Mouse (Mus musculus) left cerebral cortex, adult 18-20 months (tissue): ENCODE results near the gene Fbxo3. TPM values are rescaled to one million over a fixed set of nuclear protein-coding genes. Genes with fewer than 3 reads are reported as not detected.
"Not testable (repeated sequence)": the region's sequence is repeated elsewhere in the genome, so short reads cannot be mapped to it uniquely, and the experiment has no call there.

Source experiments
- DNase-seq, 2 experiments: peaks; one replicate each; pipeline ENCODE4 v3.0.0; 2021 to 2022; ENCODE audit warnings: low spot score in 2 of 2, mixed read lengths in 1 of 2
- total RNA-seq, 2 experiments: library from RNA; stranded (reverse); gene quantifications; 2 replicates each; pipeline ENCODE4 v1.2.3; 2021

Gene Fbxo3
- total RNA-seq, 2 experiments from 2014 or later, result 58.5 to 59.6 TPM

GRCm38 (mm10) chr2:104035595-104035994, 8.1 kb downstream of the Fbxo3 start:
- DNase-seq, result no peak

GRCm38 (mm10) chr2:104036316-104036715, 8.8 kb downstream of the Fbxo3 start:
- no peak for DNase-seq

DNA sequence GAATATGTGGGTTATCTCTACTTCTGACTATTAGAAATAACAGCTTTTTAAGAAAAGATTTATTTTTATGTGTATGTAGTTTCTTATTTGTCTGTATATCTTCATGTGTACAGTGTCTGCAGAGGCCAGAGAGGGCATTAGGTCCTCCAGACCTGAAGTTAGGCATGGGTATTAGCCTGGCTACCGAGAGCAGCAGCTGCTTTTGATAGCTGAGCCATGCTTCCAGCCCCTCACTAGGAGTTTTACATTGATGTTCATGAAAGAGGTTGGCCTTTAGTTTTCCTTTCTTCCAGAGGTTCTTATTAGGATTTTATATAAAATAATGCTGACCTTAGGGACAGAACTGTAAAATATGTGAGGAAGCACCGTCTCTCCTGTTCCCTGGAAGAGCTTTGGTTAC, 10.7 kb downstream of the Fbxo3 start:
- DNase-seq, result no peak

DNA sequence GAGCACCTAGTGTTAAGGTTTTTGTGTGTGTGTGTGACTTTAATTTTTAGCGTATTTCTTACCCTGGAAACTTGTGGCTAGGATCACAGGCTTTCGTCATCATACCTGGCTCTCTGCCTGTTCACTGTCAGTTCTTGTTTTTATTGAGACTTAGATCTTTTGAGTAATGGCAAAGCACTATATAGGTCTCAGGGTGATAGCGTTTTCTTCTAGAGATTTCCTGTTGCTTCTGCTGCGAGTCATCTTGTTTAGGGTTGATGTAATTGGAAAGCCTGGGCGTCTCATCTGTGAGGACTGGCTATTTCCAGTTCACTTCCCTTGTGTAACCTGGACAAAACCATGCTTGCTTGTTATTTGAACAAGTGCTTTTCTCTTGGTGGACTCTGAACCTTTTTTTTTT, 14.1 kb downstream of the Fbxo3 start:
- no peak for DNase-seq

DNA sequence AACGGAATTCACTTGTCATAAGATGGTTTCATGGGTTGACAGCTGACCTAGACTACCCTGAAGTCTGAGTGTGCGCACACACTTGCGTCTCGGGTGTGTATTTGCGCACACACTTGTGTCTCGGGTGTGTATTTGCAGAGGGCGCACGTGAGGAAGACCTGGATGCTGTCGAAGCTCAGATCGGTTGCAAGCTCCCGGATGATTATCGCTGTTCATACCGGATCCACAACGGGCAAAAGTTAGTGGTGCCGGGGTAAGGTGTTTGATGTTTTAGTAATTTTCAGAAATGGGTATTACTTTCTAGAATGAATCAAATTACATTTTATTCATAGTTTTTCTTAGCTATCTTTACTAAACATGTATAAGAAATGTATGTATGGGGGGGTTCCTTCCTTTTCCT, 15.2 kb downstream of the Fbxo3 start:
- DNase-seq, result no peak

GRCm38 (mm10) chr2:104043624-104044478, 16.3 kb downstream of the Fbxo3 start:
- DNase-seq, result no peak

DNA sequence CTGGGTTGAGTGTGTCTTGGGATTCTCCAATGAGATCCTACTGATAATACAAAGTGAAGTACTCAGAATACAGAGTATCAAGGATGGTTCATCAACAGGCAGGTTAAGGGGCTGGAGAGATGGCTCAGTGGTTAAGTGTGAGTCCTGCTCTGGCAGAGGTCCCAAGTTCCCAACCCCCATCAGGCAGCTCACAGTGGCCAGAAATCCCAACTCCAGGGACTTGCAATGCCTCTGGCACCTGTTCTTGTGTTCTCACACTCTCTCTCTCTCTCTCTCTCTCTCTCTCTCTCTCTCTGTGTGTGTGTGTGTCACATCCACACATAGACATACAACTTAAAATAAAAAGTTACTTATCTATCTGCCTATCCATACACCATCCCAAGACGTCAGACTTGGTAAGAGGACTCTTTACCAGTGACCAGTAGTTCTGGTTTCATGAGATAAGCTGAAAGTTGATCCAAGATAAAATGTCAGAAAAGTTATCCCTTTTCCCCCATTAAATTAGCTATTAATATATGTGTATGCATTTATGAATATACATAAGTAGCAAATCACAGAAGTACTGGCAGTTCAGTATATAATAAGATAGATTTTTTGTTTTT, 17.1 kb downstream of the Fbxo3 start:
- no peak for DNase-seq

GRCm38 (mm10) chr2:104058381-104058780, 30.9 kb downstream of the Fbxo3 start:
- no peak for DNase-seq

GRCm38 (mm10) chr2:104058954-104059353, 31.4 kb downstream of the Fbxo3 start:
- DNase-seq, result no peak

DNA sequence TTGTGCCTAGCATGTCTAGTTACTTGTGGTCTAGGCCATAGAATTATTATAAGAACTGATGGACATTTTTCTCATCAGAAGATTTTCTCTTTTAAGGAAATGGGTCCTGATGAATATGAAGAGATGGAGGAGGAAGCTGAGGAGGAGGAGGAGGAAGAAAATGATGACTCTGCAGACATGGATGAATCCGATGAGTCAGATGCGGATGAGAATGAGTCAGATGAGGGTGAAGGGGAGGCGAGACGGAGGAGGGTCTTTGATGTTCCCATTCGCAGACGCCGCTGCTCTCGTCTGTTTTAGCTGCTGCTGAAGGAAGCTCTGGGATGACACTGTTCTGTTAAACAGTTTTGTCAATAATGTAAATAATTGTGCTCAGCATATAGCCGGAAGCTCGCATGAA, 32.3 kb downstream of the Fbxo3 start:
- DNase-seq, result peak; percentile 25 to 35

- no peak for DNase-seq
These were observed 33.5 kb downstream of the Fbxo3 start for GRCm38 (mm10) chr2:104060996-104061395.

DNA sequence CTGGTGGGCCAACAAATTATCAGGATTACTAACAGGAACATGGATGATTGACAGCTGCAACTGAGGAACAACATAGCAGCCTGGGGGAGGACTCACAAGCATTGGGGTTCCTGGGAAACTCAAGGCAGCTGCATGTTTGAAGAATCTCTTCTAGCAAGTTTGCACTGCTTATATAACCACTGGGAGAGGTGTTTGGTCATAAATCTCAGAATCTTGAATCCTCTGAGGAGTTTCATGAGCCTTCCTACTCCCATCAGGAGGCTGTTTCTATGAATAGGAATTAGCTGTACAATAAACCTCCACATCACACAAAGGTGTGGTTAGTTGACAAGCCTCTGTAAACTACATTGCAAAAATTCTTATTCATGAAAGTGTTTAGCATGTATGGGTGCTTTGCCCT, 35.1 kb downstream of the Fbxo3 start:
- no peak for DNase-seq

- no peak for DNase-seq
These were observed 36.6 kb downstream of the Fbxo3 start for GRCm38 (mm10) chr2:104064152-104064551.

DNA sequence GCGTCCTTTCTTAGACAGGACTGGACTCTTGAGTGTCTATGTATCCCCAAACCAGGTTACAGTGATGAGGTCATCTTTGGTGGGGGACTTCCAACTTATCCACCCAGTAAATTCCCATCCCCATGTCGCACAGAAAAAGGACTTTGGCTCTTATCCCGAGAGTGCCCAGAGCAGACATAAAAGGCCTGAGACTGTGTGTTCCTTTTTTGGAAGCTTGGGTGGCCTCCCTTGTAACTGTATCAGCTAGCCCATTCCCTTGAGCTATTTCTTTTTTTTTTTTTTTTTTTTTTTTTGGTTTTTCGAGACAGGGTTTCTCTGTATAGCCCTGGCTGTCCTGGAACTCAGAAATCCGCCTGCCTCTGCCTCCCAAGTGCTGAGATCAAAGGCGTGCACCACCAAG, 38.0 kb downstream of the Fbxo3 start, which contains the start of gene Gm10912:
Gene Gm10912 (plus strand): TSS at position 301 of the 400 bp plus-strand sequence.
- DNase-seq, result not testable (repeated sequence)

DNA sequence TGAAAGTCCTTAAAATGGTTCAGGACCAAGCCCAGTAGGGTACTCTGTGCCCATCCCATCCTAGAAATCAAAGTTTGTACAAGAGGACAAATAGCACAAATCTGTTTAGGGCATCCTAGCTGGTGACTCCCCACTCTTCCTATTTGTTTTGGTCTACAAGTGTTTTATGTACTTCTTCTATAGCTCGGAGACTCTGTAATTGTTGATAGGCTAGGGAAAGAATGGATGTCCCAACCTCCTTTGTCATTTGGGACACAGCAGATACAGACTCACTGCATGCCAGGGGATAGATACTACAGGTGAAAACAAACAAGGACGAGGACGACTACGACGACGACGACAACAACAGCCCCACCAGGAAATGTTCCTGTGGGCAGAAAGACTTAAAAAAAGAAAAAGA, 40.9 kb downstream of the Fbxo3 start, which contains the start of gene Gm10799:
Gene Gm10799 (minus strand): TSS at position 101 of the 400 bp plus-strand sequence.
- not testable (repeated sequence) for DNase-seq

DNA sequence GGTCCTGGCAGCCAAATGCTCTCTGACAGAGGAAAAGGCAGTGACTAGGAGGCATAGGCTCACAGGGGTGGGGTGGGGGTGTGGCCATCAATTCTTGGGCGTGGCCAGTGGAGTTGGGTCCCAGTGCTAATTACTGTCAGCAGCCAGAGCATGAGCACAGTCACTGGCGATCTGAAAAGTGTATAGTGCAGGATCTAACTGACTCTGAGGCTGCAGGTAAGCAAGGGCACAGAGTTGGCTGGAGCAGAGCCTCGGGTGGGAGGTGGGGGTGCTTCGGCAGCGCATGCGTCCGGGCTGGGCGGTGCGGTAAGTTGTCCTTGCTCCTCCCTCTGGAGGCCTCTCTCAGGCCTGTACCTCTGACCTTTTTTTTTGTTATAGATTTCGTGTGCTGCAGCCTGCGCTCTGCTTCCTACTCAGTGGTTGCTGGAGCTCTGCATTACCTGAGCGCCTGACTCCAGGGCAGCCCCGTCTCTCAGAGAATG, 42.2 kb downstream of the Fbxo3 start, which contains the start of gene Cd59b:
Gene Cd59b (plus strand): TSS at position 146 of the 482 bp plus-strand sequence.
- no peak for DNase-seq

DNA sequence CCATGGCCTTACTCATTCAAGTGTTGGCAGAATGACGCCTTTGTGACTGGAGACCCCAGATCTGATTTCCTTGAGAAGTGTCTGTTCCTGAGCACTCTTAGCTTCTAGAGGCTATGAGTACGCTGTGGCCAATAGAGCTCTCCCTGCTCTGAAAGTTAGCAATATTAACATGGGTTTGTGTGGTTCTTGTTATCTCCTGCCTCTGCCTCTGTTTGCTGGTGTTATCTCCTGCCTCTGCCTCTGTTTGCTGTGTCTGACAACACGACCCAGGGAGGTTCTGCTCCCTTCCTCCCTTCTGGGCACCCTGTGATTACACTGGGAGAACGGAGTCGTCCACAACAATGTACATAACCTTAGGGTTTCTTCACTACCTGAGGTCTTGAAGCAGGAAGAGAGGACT, 50.8 kb downstream of the Fbxo3 start:
- DNase-seq, result not testable (repeated sequence)

DNA sequence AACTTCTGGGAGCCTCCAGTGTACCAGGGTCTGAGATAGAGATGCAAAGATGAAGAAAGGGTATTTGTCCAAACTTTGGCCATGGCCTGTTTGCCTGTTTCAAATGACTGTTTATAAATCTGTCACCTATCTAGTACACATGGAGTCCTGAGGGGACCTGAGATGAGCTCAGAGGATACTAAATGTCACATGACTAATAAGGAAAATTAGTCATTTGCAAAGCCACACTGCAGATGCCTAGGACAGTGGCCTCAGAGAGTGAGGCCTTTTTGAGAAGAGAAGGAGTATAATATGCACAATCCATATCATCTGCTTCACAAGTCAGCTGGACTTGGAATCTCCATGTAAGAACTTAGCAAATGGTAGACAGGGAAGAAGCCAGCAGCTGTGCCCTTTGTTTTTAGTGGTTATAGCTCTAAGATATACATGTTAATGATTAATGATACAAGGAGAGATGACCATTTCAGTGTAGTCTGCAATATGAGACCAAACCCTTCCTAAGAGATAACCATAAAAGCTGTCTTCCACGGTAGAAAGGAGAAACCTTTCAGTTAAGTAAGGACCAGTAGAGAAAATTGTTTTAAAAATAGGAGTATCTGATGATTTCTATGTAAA, 54.0 kb downstream of the Fbxo3 start:
- not testable (repeated sequence) for DNase-seq

- DNase-seq, result no peak
These were observed 55.0 kb downstream of the Fbxo3 start for GRCm38 (mm10) chr2:104082474-104082873.

- not testable (repeated sequence) for DNase-seq
These were observed 56.5 kb downstream of the Fbxo3 start for GRCm38 (mm10) chr2:104084027-104084426.

DNA sequence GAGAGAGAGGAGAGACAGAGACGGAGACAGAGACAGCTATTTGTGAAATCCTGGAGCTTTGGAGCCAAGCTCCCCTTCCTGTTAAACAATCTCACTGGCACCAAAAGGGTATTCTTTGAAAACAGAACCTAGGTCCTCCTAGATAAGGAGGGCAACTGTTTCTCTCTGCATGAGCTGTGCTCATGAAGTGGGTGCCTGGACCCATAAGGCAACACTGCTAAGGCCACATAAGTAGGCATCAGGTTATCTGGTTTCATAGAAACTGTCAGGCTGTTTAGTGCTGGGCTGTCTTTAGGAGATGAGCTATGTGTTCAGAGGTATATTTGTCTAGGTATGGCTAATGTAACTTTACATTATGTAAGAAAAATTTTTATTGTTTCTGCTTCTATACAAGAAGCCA, 60.0 kb downstream of the Fbxo3 start:
- DNase-seq, result not testable (repeated sequence)

DNA sequence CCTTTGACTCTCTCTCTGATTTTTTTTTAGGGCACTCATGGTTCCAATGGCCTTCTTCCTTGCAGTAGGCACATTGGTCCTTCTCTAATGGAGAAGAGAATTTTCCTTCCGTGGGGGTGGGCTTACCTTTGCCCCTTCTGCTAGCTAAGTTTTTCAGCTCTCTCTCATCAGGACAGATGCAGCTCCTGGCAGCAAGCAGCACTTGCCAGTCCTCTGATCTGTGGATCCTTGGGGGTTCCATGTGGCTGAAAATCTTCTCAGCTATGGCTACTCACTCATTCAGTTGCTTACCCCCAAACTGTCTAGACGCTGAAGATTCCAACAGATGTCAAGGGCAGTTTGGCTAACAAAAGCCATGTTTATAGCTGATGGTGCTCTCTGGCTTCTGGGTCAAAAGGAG, 65.8 kb downstream of the Fbxo3 start:
- DNase-seq, result no peak
